Mouse (Mus musculus): Measurements from ENCODE around the gene Pcgf2. TPM values are rescaled to one million over a fixed set of nuclear protein-coding genes. Genes with fewer than 3 reads are reported as not detected.

The Pcgf2 gene
- polyA plus RNA-seq, 2 experiments = 18.1 to 130 TPM

DNA sequence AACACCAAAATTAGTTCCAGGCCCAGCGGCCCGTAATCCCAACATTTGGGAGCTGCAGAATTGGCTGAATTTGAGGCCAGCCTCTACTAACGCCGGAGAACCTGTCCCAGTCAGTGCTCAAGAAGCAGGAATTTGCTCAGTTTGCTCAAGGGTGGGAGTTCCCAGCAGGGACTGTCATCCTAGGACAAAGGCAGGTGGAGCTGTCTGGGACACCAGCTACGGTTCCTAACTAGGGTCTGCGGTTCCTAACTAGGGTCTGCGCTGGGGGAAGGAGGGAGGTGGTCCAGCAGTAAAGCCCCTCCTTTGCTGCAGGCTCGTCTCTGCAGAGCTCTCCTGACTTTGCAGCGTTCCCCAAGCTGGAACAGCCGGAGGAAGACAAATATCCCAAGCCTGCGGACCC lies 27.1 kb downstream of the Pcgf2 start:
- no peaks in the 10 kb centered on the region for H3K27me3 ChIP-seq (ENCODE audit: control insufficient read depth, insufficient read depth, low read length)
- H3K9ac ChIP-seq (ENCODE audit: low read depth, low read length, severe bottlenecking) = no peak overlapping the region
- H3K4me3 ChIP-seq (replicated peaks; ENCODE audit: low read length) = no peak overlapping the region
- DNase-seq (ENCODE audit: low spot score) (no peak), ATAC-seq (ENCODE audit: low FRiP score, low read depth) (no peak)
- no peaks in the 10 kb centered on the region for H3K9me3 ChIP-seq (ENCODE audit: control insufficient read depth, low read length)
- no peak for TF ChIP-seq POLR2A (IDR thresholded peaks at IDR 0.05; ENCODE audit: borderline replicate concordance, extremely low read depth, insufficient read depth, insufficient read length)
- H3K27ac ChIP-seq (replicated peaks; ENCODE audit: low read depth, low read length) = no peak overlapping the region
- no peaks in the 10 kb centered on the region for H3K4me1 ChIP-seq (ENCODE audit: control insufficient read depth, insufficient read depth, low read length)
- 86% methylated on average over 11 of the region's 11 CpGs for WGBS
- H3K4me2 ChIP-seq (replicated peaks; ENCODE audit: low read depth, low read length, severe bottlenecking) = no peak overlapping the region
- peaks cover 97% of the 10 kb centered on the region for H3K36me3 ChIP-seq (ENCODE audit: control insufficient read depth, insufficient read depth, low read length)

DNA sequence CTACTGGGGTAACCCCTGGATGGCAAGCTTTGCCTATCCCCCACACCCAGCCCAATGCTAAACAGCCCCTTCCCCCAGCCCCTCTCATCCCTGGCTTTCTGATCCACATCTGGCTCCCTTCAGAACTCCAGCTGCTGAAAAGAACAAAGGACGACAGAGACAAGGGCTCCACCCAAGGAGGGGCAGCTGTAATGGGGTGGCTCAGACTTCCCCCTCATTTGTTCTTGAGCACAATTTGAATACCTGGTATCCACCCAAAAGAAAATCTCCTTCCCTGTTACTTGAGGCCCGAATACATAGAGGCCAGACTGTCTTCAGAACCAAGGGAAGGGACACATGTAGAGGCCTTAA lies 29.1 kb downstream of the Pcgf2 start:
- Histone ChIP-seq H3K4me2 (replicated peaks; ENCODE audit: low read depth, low read length, severe bottlenecking) (no peak overlapping the region), H3K27ac (replicated peaks; ENCODE audit: low read depth, low read length) (no peak overlapping the region), H3K27me3 (ENCODE audit: control insufficient read depth, insufficient read depth, low read length) (no peaks in the 10 kb centered on the region), H3K4me1 (ENCODE audit: control insufficient read depth, insufficient read depth, low read length) (no peaks in the 10 kb centered on the region), H3K9me3 (ENCODE audit: control insufficient read depth, low read length) (no peaks in the 10 kb centered on the region), H3K36me3 (ENCODE audit: control insufficient read depth, insufficient read depth, low read length) (peaks cover 94% of the 10 kb centered on the region), H3K4me3 (replicated peaks; ENCODE audit: low read length) (no peak overlapping the region), H3K9ac (ENCODE audit: low read depth, low read length, severe bottlenecking) (no peak overlapping the region)
- ATAC-seq (ENCODE audit: low FRiP score, low read depth) (no peak), DNase-seq (ENCODE audit: low spot score) (no peak)
- TF ChIP-seq POLR2A (IDR thresholded peaks at IDR 0.05; ENCODE audit: borderline replicate concordance, extremely low read depth, insufficient read depth, insufficient read length) = no peak
- WGBS = 43% methylated on average over 2 of the region's 2 CpGs

DNA sequence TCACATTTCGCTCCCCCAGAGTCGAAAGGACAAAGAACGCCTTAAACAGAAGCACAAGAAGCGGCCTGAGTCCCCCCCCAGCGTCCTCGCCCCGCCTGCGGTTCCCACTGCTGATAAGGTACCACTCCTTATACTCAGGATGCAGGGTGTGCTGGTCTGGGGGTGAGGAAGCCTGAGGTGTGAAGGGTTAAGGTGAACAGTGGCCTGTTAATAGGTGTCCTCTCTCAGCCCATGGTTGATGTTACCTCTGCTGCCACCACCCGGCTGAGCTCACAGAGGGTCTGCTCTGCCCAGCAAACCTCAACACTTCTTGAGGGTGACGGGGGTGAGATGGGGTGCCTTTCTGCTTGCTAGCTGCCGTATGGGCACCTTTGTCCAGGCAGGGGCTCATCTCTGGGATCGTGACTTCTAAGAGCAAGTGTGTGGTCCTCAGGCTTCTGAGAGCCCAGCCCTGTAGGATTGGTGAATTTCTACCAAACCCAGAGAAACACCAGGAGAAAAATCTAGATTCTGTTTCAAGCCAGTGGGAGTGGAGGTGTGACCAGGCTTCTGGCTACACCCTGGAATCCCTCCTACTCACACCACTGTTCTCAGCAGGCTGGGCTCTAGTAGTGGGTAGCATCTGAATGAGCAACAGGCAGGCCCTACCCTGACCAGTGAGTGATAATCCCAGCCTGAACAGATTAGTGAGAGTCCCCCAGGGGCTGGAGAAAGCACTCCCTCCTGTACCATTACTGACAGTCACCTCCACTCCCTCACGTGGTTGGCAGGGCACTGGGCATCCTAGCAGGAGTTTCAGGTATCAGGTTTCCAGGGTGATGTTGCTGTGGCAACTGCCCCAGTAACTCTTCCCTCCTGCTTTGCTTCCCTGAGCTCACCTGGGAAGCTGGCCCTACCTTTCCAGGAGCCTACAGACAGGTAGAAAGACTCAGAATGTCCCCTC lies 29.8 kb downstream of the Pcgf2 start:
- DNase-seq (ENCODE audit: low spot score) = no peak
- TF ChIP-seq POLR2A (IDR thresholded peaks at IDR 0.05; ENCODE audit: borderline replicate concordance, extremely low read depth, insufficient read depth, insufficient read length) = no peak
- 0 out of 2 replicates have a peak overlapping the region, but pooled peaks have one; percentile 8 for H3K27ac ChIP-seq (replicated peaks; ENCODE audit: low read depth, low read length)

DNA sequence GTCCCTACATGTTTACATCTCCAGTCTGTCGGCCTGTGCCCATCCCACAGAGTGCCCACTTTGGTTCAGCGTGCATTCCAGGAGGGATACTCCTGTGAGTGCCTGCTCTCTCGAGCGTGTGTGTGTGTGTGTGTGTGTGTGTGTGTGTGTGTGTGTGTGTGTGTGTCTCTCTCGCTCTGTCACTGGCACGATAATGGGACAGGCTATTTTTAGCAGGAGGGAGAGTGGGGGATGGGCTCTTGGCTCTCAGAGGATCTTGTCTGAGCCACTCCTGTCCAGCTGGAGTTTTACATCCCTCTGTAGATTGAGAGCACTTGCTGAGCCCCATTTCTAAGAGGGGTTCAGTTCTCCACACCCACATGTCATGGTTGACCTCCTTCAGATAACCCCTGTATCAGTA lies 30.5 kb downstream of the Pcgf2 start:
- no peak for ATAC-seq (ENCODE audit: low FRiP score, low read depth)
- H3K36me3 ChIP-seq (ENCODE audit: control insufficient read depth, insufficient read depth, low read length) = peaks cover 92% of the 10 kb centered on the region
- H3K4me3 ChIP-seq (replicated peaks; ENCODE audit: low read length) = no peak overlapping the region
- H3K27me3 ChIP-seq (ENCODE audit: control insufficient read depth, insufficient read depth, low read length) = no peaks in the 10 kb centered on the region
- no peak overlapping the region for H3K27ac ChIP-seq (replicated peaks; ENCODE audit: low read depth, low read length)
- WGBS = 46% methylated on average over 6 of the region's 6 CpGs
- H3K4me1 ChIP-seq (ENCODE audit: control insufficient read depth, insufficient read depth, low read length) = peaks cover 2% of the 10 kb centered on the region
- H3K9ac ChIP-seq (ENCODE audit: low read depth, low read length, severe bottlenecking) = no peak overlapping the region
- H3K9me3 ChIP-seq (ENCODE audit: control insufficient read depth, low read length) = no peaks in the 10 kb centered on the region
- TF ChIP-seq POLR2A (IDR thresholded peaks at IDR 0.05; ENCODE audit: borderline replicate concordance, extremely low read depth, insufficient read depth, insufficient read length) = no peak
- peak; percentile 42 for DNase-seq (ENCODE audit: low spot score)
- no peak overlapping the region for H3K4me2 ChIP-seq (replicated peaks; ENCODE audit: low read depth, low read length, severe bottlenecking)

More for the DNA sequence above, 29.8 kb downstream of the Pcgf2 start:
- Histone ChIP-seq H3K4me3 (replicated peaks; ENCODE audit: low read length) (no peak overlapping the region), H3K4me1 (ENCODE audit: control insufficient read depth, insufficient read depth, low read length) (no peaks in the 10 kb centered on the region), H3K36me3 (ENCODE audit: control insufficient read depth, insufficient read depth, low read length) (peaks cover 95% of the 10 kb centered on the region), H3K9me3 (ENCODE audit: control insufficient read depth, low read length) (no peaks in the 10 kb centered on the region), H3K4me2 (replicated peaks; ENCODE audit: low read depth, low read length, severe bottlenecking) (no peak overlapping the region), H3K9ac (ENCODE audit: low read depth, low read length, severe bottlenecking) (no peak overlapping the region), H3K27me3 (ENCODE audit: control insufficient read depth, insufficient read depth, low read length) (no peaks in the 10 kb centered on the region)
- ATAC-seq (ENCODE audit: low FRiP score, low read depth) = no peak
- WGBS = 69% methylated on average over 13 of the region's 13 CpGs

DNA sequence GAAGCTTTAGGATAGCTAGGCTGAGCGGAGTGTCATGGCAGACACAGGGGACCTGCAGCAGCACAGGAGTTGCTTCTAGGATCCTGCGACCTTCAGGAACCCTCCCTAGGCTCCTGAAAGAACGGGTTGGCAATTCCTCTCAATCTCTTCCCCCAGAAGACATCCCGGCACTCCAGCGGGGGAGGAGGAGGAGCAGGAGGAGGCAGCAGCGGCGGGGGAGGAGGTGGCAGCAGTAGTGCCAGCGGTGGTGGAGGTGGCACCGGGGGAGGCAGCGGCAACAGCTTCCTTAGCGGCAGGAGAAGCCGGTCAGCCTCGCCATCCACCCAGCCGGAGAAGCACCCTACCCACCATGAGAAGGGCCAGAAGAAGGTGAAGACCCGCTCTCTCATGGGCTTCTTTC lies 31.0 kb downstream of the Pcgf2 start:
- Histone ChIP-seq H3K4me2 (replicated peaks; ENCODE audit: low read depth, low read length, severe bottlenecking) (no peak overlapping the region), H3K36me3 (ENCODE audit: control insufficient read depth, insufficient read depth, low read length) (peaks cover 87% of the 10 kb centered on the region), H3K4me1 (ENCODE audit: control insufficient read depth, insufficient read depth, low read length) (peaks cover 4% of the 10 kb centered on the region), H3K27ac (replicated peaks; ENCODE audit: low read depth, low read length) (no peak overlapping the region), H3K9me3 (ENCODE audit: control insufficient read depth, low read length) (no peaks in the 10 kb centered on the region), H3K9ac (ENCODE audit: low read depth, low read length, severe bottlenecking) (no peak overlapping the region), H3K27me3 (ENCODE audit: control insufficient read depth, insufficient read depth, low read length) (no peaks in the 10 kb centered on the region), H3K4me3 (replicated peaks; ENCODE audit: low read length) (no peak overlapping the region)
- no peak for DNase-seq (ENCODE audit: low spot score)
- TF ChIP-seq POLR2A (IDR thresholded peaks at IDR 0.05; ENCODE audit: borderline replicate concordance, extremely low read depth, insufficient read depth, insufficient read length) = no peak
- 67% methylated on average over 13 of the region's 15 CpGs for WGBS
- no peak for ATAC-seq (ENCODE audit: low FRiP score, low read depth)
